Mouse (Mus musculus) c-Kit-positive CD71-positive TER-119-positive erythroid progenitor cells, embryonic 14.5 days (primary cell): ENCODE data around the gene Neb.

Experiments
- DNase-seq: peaks from one replicate; pipeline ENCODE4 v3.0.0-alpha.2; 2013; ENCODE audit warnings: low spot score

The Neb gene

GRCm38 (mm10) chr2:52378448-52378804, at the start of gene Neb:
TSS of gene Neb (minus strand) at chr2:52378474.
- DNase-seq: peak; percentile 45

GRCm38 (mm10) chr2:52427383-52427782, 49.1 kb upstream of the Neb start:
- no peak for DNase-seq

- DNase-seq: no peak
Measured at GRCm38 (mm10) chr2:52426041-52426440, 47.8 kb upstream of the Neb start.

- no peak for DNase-seq
Measured at GRCm38 (mm10) chr2:52425523-52425795, 47.2 kb upstream of the Neb start.

GRCm38 (mm10) chr2:52424747-52425522, 46.7 kb upstream of the Neb start, which contains the start of gene Arl5a:
TSS of gene Arl5a (minus strand) at chr2:52424901.
- DNase-seq: peak; percentile 83

- DNase-seq: no peak
Measured at GRCm38 (mm10) chr2:52424248-52424728, 46.0 kb upstream of the Neb start.

GRCm38 (mm10) chr2:52423611-52424247, 45.5 kb upstream of the Neb start:
- no peak for DNase-seq

GRCm38 (mm10) chr2:52422871-52423610, 44.8 kb upstream of the Neb start:
- DNase-seq: no peak

GRCm38 (mm10) chr2:52421197-52421596, 42.9 kb upstream of the Neb start:
- DNase-seq: no peak

GRCm38 (mm10) chr2:52420001-52420710, 41.9 kb upstream of the Neb start:
- no peak for DNase-seq

- DNase-seq: no peak
Measured at GRCm38 (mm10) chr2:52419295-52419694, 41.0 kb upstream of the Neb start.

- DNase-seq: no peak
Measured at GRCm38 (mm10) chr2:52412524-52413037, 34.3 kb upstream of the Neb start.

- no peak for DNase-seq
Measured at GRCm38 (mm10) chr2:52406480-52406879, 28.2 kb upstream of the Neb start.

- no peak for DNase-seq
Measured at GRCm38 (mm10) chr2:52405238-52405637, 27.0 kb upstream of the Neb start.

- DNase-seq: no peak
Measured at GRCm38 (mm10) chr2:52394529-52394928, 16.3 kb upstream of the Neb start.

- no peak for DNase-seq
Measured at GRCm38 (mm10) chr2:52390415-52390975, 12.2 kb upstream of the Neb start.

GRCm38 (mm10) chr2:52389975-52390374, 11.7 kb upstream of the Neb start:
- DNase-seq: no peak

GRCm38 (mm10) chr2:52386451-52386850, 8.2 kb upstream of the Neb start:
- DNase-seq: no peak

- DNase-seq: no peak
Measured at GRCm38 (mm10) chr2:52386037-52386436, 7.8 kb upstream of the Neb start.

GRCm38 (mm10) chr2:52378848-52379261, 581 bp upstream of the Neb start:
- DNase-seq: peak; percentile 18

GRCm38 (mm10) chr2:52377706-52378447, 397 bp downstream of the Neb start:
- no peak for DNase-seq
